Mouse (Mus musculus) MEL-GATA-1-ER (cell line): Measurements from ENCODE around the gene Abca4.

Experiments used
- DNase-seq: peaks from one replicate; pipeline ENCODE4 v3.0.0-alpha.2; 2012; ENCODE audit warnings: low read depth; ENCODE audit errors: extremely low read depth

Gene Abca4

DNA sequence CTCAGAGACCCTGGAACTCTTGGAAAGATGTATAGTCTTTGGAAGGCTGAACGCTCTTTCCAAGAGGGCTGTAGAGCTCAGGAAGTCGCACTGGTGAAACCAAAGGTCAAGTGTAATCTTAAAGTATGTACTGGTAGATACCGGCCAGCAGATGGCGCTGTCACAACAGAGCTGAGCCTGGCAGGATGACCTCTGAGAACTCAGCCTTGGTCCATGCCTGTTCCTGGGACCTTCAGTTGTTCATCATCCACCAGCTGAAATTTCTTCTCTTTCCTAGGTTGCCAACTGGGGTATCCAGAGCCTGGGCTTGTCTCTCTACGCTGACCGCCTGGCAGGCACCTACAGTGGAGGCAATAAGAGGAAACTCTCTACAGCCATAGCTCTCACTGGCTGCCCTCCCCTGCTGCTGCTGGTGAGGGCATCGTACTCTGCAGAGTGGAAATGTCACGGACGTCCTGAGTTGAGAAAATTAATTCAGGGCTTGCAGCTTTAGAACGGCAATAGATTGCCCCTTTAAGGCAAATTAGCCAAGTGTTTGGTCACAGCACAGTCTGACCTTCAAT lies 125.5 kb downstream of the Abca4 start:
- peak; percentile 26 for DNase-seq

GRCm38 (mm10) chr3:122170621-122171309 lies 126.5 kb downstream of the Abca4 start:
- DNase-seq, result no peak

- DNase-seq, result no peak
Observed at GRCm38 (mm10) chr3:122173526-122174150, 129.4 kb downstream of the Abca4 start.

GRCm38 (mm10) chr3:122176018-122176417 lies 131.8 kb downstream of the Abca4 start:
- DNase-seq, result no peak

DNA sequence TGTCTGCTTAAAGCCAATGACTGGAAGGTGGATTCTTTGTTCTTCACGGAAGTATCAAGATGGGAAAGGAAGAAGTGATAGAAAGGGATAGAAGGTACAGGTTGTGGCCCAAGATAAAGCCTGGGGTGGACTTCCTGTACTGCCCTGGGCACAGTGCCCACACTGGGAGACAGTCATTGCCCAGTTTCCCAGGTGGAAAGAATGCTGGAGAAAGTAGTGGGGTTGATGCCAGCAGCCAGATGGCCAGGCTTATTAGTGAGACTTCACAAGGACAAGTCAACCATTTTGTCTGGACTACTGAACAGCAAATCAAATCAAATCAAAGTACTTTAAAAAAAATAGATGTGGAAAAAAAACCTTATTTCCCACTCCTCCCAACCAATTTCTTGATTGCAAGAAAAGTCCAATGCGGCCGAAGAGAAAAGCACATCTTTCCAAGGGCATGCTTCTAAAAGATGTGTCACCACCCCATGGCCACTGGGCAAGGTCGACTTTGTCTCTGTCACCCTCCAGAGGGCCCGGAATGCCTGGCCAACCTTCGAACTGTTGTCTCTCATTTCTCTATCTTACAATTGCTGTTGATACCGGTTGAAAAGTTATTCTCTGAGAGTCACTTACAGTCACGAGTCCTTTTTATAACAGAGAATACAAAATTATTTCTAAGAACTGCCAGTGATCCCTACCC lies 132.6 kb downstream of the Abca4 start:
- DNase-seq, result no peak

DNA sequence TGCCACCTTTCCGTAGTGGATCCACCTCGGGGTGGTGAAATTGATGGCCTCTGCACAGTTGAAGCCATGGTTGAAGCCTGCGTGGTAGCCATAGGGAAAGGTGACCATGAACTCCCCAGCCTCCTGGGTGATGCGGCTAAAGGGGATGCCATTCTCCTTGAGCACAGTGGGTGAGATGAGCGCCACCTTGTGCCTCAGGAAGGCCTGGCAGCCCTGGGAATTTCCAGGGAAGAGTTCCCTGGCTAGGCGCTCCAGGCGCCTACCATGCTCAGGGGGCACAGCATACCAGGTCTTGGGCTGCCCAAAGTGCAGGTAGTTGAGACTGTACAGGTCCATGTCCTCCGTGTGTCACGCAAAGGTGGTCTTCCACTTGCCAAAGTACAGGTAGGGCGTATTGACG lies 139.9 kb downstream of the Abca4 start:
- no peak for DNase-seq

DNA sequence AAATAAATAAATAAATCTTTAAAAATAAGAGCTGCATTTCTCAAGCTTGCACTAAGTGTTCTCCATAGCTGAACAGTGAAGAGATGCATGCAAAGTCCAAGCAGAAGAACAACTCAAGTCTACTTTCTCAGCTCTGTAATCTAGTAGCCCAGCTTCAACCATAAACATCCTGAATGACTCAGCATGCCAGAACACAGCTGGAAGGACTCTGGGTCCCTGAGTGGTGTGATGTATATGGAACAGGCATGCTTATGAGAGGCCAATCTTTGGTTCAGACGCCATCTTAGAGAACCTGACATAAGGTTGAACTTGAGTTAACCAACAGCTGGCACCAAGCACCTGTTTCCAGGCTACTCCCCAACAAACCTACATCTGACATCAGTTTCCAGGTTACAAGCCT lies 142.7 kb downstream of the Abca4 start:
- DNase-seq, result peak; percentile 70

DNA sequence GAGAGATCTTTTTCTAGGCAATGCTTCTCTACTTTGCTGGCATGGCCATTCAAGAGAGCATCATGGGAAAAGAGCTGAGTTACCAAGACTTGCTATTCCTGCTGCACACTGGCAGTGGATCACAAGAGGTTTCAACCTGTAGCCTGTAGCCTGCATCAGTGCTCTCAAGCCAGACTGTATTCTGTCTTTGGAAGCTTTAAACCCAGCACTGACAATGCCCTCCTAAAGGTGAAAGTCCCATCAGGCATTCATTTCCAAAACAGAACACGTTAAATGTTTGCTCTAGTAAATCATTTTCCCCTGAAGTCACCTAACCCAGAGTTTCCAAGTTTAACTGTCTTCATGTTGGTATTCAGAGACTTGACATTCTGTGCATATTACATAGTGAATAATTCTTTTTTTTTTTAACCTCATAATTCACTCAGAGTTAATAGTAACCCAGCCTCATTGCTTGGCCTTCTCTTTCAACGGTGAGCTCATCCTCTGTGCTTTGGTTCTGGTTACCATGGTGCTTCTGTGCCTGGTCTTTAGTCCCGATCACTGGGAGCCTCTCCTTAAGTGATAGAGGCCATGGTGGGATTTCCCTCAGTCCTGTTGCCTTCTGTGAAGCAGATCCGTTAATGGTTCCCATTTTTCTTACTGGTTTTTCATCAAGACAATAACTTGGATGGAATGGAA lies 152.5 kb downstream of the Abca4 start:
- DNase-seq, result no peak

DNA sequence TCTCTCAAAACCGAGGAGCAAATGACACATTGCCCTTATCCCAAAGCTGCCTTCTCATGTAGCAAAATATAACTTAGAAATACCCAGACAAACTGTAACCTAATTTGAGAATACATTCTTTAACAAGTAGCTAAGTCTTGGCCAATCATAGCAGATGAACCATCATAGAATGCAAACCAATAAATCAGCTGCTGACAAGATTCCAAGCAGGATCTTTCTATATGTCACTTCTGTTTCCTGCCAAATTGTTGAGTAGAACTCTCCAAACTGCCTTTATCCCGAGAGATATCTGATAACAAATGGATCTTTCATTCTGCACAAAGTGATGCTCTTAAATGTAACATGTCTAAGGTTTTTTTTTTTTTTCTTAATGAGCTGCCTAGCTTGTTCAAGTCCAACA lies 154.3 kb downstream of the Abca4 start:
- DNase-seq, result no peak

DNA sequence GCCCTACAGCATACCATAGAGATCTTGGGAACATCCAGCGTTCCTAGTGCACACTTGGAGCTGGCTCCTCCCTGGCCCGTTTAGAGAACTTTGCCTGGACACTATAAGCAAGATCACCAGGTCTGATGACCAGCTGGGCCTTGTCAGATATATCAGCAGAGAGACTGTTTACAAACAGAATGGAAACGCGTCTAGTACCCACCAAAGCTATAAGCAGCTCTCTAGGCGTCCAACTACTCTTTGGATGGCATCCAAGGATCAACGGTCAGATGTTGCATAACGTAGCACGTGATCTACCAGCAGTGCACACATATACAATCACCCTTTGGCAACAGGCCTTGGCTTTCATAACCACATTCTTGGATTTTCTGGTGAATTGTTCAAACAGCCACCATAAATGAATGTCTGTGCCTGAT lies 154.7 kb downstream of the Abca4 start:
- no peak for DNase-seq

GRCm38 (mm10) chr3:122199600-122199999 lies 155.4 kb downstream of the Abca4 start:
- DNase-seq, result no peak

DNA sequence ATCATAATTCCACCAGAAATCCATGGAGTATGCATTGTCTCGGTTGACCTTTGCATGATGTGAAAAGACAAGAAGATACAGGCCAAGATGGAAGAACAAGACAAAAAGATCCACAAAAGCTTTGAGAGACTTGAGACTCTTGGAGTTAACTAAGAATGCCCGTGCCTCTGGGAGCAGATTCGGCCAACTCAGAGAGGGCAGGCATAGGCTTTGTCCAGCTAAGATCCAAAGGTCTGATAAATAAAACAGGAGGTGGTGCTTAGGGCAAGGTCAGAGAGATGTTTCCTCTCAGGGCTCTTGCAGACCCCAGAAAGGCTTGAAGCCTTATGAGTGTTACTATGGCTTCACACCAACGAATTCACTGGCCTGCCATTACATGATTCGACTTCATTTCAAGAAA lies 155.8 kb downstream of the Abca4 start:
- DNase-seq, result no peak

DNA sequence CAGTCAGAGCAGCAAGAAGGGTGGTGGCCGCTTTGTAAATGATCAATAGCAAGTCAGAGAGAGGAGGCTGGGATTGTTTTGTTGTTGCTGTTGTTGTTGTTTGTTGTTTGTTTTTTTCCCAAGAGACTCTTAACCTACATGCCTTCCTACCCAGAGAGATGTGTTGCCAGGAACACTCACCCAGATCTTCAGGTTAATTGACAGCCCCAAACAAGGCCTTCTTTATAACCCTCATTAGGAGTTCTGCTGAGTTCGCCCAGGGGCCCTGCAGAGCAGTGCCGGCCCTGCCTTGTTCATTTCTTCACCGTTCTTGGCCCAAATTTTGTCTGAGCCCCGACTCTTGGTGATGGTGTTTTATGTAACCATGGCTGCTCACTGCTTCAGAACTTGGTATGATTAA lies 156.2 kb downstream of the Abca4 start:
- DNase-seq, result no peak

- DNase-seq, result no peak
Observed at GRCm38 (mm10) chr3:122202307-122202732, 158.1 kb downstream of the Abca4 start.

DNA sequence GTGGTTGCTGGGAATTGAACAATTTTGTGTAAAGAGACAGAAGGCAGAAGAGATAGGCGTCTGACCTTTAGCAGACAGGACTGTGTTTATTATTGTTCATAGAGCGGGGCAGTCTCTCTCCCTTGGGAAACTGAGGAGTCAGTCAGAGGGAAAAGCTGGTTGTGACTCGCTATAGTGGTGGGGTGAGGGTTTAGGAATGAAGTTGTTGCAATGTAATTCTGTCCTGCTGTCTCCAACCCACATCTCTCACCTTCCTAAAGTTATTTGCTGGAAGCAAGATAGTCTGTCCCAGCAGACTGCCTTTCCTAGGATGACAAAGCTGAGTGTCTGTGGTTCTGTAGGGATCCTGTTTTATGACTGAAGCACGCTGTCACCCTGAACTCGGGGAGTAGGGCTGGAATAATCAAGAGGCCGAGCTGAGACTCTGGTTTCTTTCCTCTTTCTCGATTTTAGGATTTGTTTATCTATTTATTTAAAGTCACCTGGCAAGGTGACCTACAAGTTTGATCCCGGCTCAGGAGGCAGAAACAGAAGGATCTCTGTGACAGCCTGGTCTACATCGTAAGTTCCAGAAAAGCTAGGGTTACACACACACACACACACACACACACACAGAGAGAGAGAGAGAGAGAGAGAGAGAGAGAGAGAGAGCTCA lies 159.6 kb downstream of the Abca4 start:
- no peak for DNase-seq

GRCm38 (mm10) chr3:122205753-122206152 lies 161.5 kb downstream of the Abca4 start:
- DNase-seq, result no peak

DNA sequence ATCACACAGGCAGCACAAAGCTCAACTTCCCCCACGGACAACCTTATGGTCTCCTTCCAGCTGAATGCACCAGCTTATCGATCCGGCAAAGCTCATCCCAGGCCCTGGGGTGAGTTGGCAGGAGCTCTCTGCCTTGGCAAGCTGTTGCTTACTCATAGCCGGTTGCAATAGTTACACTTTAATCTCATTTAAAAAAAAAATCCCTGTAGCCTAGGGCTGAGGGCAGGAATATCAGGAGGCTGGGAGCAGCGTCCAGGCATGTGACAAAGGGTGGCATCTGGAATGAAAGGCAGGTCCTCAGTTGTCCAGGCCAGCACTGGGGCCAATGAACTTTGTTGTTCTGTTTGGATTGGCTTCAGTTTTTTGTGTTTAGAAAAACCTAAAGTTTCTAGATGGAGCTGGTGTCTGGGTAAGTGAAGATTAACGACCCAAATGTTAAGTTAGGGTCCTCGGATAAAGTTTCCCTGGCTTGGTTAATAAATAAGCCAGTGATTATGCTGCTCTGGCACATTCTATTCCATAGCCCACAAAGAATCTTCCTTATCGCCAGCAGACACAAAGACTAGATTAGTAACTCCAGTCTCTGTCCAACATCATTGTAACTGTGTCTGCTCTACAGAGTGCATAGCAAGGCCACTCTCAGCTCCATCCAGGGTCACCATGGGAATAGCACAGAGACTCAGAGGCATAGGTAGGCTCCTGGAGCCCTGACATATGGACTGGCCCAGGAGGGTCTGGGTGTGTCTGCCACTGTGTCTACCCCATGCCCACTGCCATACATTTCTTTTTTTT lies 162.2 kb downstream of the Abca4 start:
- DNase-seq, result no peak

DNA sequence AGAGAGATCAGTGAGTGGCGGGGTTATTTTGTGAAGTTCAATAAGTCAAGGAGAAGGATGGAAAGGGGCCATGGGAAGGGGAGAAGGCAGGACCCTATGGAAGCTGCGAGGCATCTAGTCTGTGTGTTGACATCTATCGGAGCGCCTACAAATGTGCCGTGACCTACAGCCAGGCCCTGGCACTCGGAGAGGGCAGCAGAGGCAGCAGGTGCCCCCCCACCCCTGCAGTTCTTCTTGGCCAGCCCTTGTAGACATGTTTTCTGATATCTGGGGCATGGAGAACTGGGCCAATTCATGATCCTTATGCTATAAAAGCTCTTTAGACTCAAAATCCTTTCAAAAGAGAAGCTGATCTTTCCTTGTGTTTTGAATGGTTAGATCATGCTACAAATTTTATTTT lies 163.5 kb downstream of the Abca4 start:
- DNase-seq, result no peak

DNA sequence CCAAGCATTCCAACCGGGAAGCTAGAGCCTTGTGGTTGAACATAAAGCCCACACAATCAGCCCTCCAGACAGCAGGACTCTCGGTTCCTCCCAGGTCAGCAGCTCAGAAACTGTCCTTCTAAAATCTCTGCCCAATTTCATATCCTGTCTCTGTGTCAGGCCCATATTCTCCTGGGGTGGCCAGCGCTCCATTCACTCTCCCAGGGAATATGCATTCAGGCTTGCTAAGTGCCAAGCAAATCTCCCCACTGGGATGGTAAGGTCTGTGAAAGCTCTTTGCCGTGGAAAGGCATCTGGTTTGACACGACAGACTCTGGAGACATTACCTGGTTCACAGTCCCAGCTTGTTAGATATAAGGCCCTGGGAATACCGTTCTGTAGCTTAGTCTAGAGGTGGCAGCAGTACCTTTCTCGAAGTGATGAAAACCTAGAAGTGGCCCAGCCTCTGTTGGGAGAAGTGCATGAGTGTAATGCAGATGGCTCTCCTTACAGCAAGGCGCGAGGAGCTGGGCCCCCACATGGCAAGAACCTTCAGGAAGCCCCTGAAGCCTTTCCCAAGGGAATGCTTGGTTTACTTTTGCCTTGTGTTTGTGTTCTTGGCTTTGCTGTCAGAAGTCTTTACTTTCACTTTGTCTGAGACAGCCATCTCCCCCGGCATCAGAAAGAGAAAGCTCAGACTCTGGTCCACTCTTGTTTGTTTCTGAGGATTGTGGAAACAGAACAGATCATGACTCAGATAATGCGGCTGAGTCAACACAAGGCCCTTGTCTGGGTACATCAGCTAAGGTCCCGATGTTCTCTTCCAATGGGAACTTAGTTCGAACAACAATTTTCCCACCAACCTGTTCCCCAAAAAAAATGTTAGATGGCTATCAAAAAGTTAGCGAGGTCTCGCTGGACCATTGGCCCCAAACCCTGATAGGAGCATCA lies 164.3 kb downstream of the Abca4 start:
- DNase-seq, result no peak
